Mouse (Mus musculus) hindbrain, embryonic 15.5 days (tissue): Measurements from ENCODE around the gene Fbxl14. TPM values are rescaled to one million over a fixed set of nuclear protein-coding genes. Genes with fewer than 3 reads are reported as not detected.
A peak's percentile ranks its signal among the peaks of the same experiment; 100 is the strongest.

Experiments used
- ATAC-seq: fragments of 200-750 bp; cut with Nextera tagmentation; 2 replicates; pipeline ENCODE4 v1.8.0; 2017; ENCODE audit warnings: low read depth, moderate number of reproducible peaks, moderate TSS enrichment; ENCODE audit not compliant: low FRiP score
- H3K27ac ChIP-seq: fragments of 300-500 bp; sonication (generic); replicated peaks from 2 replicates; pipeline ENCODE4 v1.5.1; 2015; ENCODE audit warnings: mild to moderate bottlenecking, inconsistent platforms
- H3K27me3 ChIP-seq: fragments of 300-500 bp; sonication (generic); 2 replicates; pipeline ENCODE4 v1.6.1; 2015; ENCODE audit warnings: control low read depth, inconsistent platforms
- H3K36me3 ChIP-seq: fragments of 300-500 bp; sonication (generic); 2 replicates; pipeline ENCODE4 v1.6.1; 2015; ENCODE audit warnings: control low read depth, inconsistent platforms
- H3K4me1 ChIP-seq: fragments of 300-500 bp; sonication (generic); replicated peaks from 2 replicates; pipeline ENCODE4 v1.6.1; 2015; ENCODE audit warnings: control low read depth, inconsistent platforms
- H3K4me2 ChIP-seq: fragments of 300-500 bp; sonication (generic); 2 replicates; pipeline ENCODE4 v1.6.1; 2015; ENCODE audit warnings: moderate library complexity, mild to moderate bottlenecking, inconsistent platforms
- H3K4me3 ChIP-seq: fragments of 300-500 bp; sonication (generic); 2 replicates; pipeline ENCODE4 v1.5.1; 2015; ENCODE audit warnings: mild to moderate bottlenecking, inconsistent platforms
- H3K9ac ChIP-seq: fragments of 300-500 bp; sonication (generic); 2 replicates; pipeline ENCODE4 v1.6.1; 2015; ENCODE audit warnings: inconsistent platforms
- H3K9me3 ChIP-seq: fragments of 300-500 bp; sonication (generic); 2 replicates; pipeline ENCODE4 v1.6.1; 2016; ENCODE audit warnings: control low read depth, inconsistent platforms
- WGBS: fragments of 180-500 bp; shearing (Covaris S2); methylation state at CpG from one replicate; pipeline ENCODE4 v1.1.7; 2015; 5-methylcytosine and 5-hydroxymethylcytosine counted together
- polyA plus RNA-seq: library from polyadenylated mRNA; unstranded; fragments of >200 nt; fragmentation: Nextera tagmentation; extraction: Ambion mirVana; gene quantifications from 2 replicates; pipeline ENCODE4 v1.2.1, GENCODE M21; 2015

Fbxl14 gene
- polyA plus RNA-seq, 1 experiment from 2014 or later, result 2.3 TPM

- peak overlapping the region; percentile 43; the same call in 1 of the 2 replicates for H3K9ac ChIP-seq
- 0 out of 2 replicates have a peak, but pooled peaks have one; percentile 50 for ATAC-seq
- WGBS, result 42% methylated on average over 14 of the region's 14 CpGs
Measured at GRCm38 (mm10) chr6:119450965-119451943, 28.2 kb upstream of the Fbxl14 start.

GRCm38 (mm10) chr6:119451981-119452499 is 27.4 kb upstream of the Fbxl14 start:
- Histone ChIP-seq H3K4me1 (peaks cover 43% of the 10 kb centered on the region), H3K4me2 (peak overlapping the region; percentile 77), H3K9ac (peak overlapping the region; percentile 43), H3K36me3 (no peaks in the 10 kb centered on the region), H3K27ac (peak overlapping the region; percentile 84), H3K4me3 (peak overlapping the region; percentile 38), H3K9me3 (no peaks in the 10 kb centered on the region), H3K27me3 (no peaks in the 10 kb centered on the region)
- ATAC-seq, result peak; percentile 73
- under 1% methylated on average over 15 of the region's 15 CpGs for WGBS

More at GRCm38 (mm10) chr6:119450965-119451943, 28.2 kb upstream of the Fbxl14 start:
- H3K9me3 ChIP-seq, result no peaks in the 10 kb centered on the region
- peak overlapping the region; percentile 77 for H3K4me2 ChIP-seq
- H3K4me3 ChIP-seq, result peak overlapping the region; percentile 38
- H3K27ac ChIP-seq, result peak overlapping the region; percentile 84
- H3K27me3 ChIP-seq, result no peaks in the 10 kb centered on the region
- no peaks in the 10 kb centered on the region for H3K36me3 ChIP-seq
- peaks cover 43% of the 10 kb centered on the region for H3K4me1 ChIP-seq

GRCm38 (mm10) chr6:119458166-119458565 is 21.3 kb upstream of the Fbxl14 start:
- Histone ChIP-seq H3K27ac (no peak overlapping the region), H3K9ac (no peak overlapping the region), H3K9me3 (no peaks in the 10 kb centered on the region), H3K27me3 (no peaks in the 10 kb centered on the region), H3K4me3 (no peak overlapping the region), H3K36me3 (no peaks in the 10 kb centered on the region), H3K4me2 (no peak overlapping the region), H3K4me1 (peaks cover under 1% of the 10 kb centered on the region; the same call in 1 of the 2 replicates)
- no peak for ATAC-seq
- WGBS, result 75% methylated on average over 8 of the region's 8 CpGs

- WGBS, result 90% methylated on average over 4 of the region's 4 CpGs
- Histone ChIP-seq H3K4me1 (no peaks in the 10 kb centered on the region), H3K36me3 (no peaks in the 10 kb centered on the region), H3K9me3 (no peaks in the 10 kb centered on the region), H3K9ac (no peak overlapping the region), H3K27ac (no peak overlapping the region), H3K4me2 (no peak overlapping the region), H3K27me3 (no peaks in the 10 kb centered on the region), H3K4me3 (no peak overlapping the region)
- no peak for ATAC-seq
Measured at GRCm38 (mm10) chr6:119459041-119459440, 20.4 kb upstream of the Fbxl14 start.

- Histone ChIP-seq H3K27me3 (no peaks in the 10 kb centered on the region), H3K4me1 (no peaks in the 10 kb centered on the region), H3K4me3 (no peak overlapping the region), H3K27ac (no peak overlapping the region), H3K4me2 (no peak overlapping the region), H3K9me3 (no peaks in the 10 kb centered on the region), H3K36me3 (no peaks in the 10 kb centered on the region), H3K9ac (no peak overlapping the region)
- ATAC-seq, result no peak
- WGBS, result 86% methylated on average over 5 of the region's 5 CpGs
Measured at GRCm38 (mm10) chr6:119460391-119460790, 19.1 kb upstream of the Fbxl14 start.

- Histone ChIP-seq H3K4me3 (no peak overlapping the region), H3K27ac (no peak overlapping the region), H3K4me1 (no peaks in the 10 kb centered on the region), H3K36me3 (no peaks in the 10 kb centered on the region), H3K4me2 (no peak overlapping the region), H3K9ac (no peak overlapping the region), H3K27me3 (no peaks in the 10 kb centered on the region), H3K9me3 (no peaks in the 10 kb centered on the region)
- 94% methylated on average over 1 of the region's 1 CpGs for WGBS
- ATAC-seq, result no peak
Measured at GRCm38 (mm10) chr6:119466161-119466560, 13.3 kb upstream of the Fbxl14 start.

GRCm38 (mm10) chr6:119466921-119467784 is 12.3 kb upstream of the Fbxl14 start:
- Histone ChIP-seq H3K9ac (no peak overlapping the region), H3K9me3 (no peaks in the 10 kb centered on the region), H3K36me3 (no peaks in the 10 kb centered on the region), H3K27ac (no peak overlapping the region), H3K4me2 (no peak overlapping the region), H3K4me1 (no peaks in the 10 kb centered on the region), H3K27me3 (no peaks in the 10 kb centered on the region), H3K4me3 (no peak overlapping the region)
- 72% methylated on average over 10 of the region's 10 CpGs for WGBS
- no peak for ATAC-seq

GRCm38 (mm10) chr6:119467785-119468059 is 11.7 kb upstream of the Fbxl14 start:
- no peak overlapping the region for H3K9ac ChIP-seq
- ATAC-seq, result no peak
- WGBS, result 76% methylated on average over 2 of the region's 2 CpGs
- H3K9me3 ChIP-seq, result no peaks in the 10 kb centered on the region
- H3K27ac ChIP-seq, result no peak overlapping the region
- no peaks in the 10 kb centered on the region for H3K4me1 ChIP-seq
- no peaks in the 10 kb centered on the region for H3K27me3 ChIP-seq
- no peak overlapping the region for H3K4me3 ChIP-seq
- H3K36me3 ChIP-seq, result no peaks in the 10 kb centered on the region
- no peak overlapping the region for H3K4me2 ChIP-seq

GRCm38 (mm10) chr6:119470777-119471176 is 8.7 kb upstream of the Fbxl14 start:
- Histone ChIP-seq H3K9me3 (no peaks in the 10 kb centered on the region), H3K4me2 (no peak overlapping the region), H3K27ac (no peak overlapping the region), H3K9ac (no peak overlapping the region), H3K36me3 (no peaks in the 10 kb centered on the region), H3K27me3 (no peaks in the 10 kb centered on the region), H3K4me3 (no peak overlapping the region), H3K4me1 (no peaks in the 10 kb centered on the region)
- 88% methylated on average over 3 of the region's 3 CpGs for WGBS
- no peak for ATAC-seq

GRCm38 (mm10) chr6:119472135-119472534 is 7.3 kb upstream of the Fbxl14 start:
- ATAC-seq, result no peak
- WGBS, result 17% methylated on average over 5 of the region's 5 CpGs
- H3K4me2 ChIP-seq, result no peak overlapping the region
- H3K4me3 ChIP-seq, result no peak overlapping the region
- H3K36me3 ChIP-seq, result no peaks in the 10 kb centered on the region
- no peak overlapping the region for H3K9ac ChIP-seq
- H3K9me3 ChIP-seq, result no peaks in the 10 kb centered on the region
- H3K27me3 ChIP-seq, result no peaks in the 10 kb centered on the region
- no peak overlapping the region for H3K27ac ChIP-seq
- H3K4me1 ChIP-seq, result no peaks in the 10 kb centered on the region

GRCm38 (mm10) chr6:119472705-119473104 is 6.8 kb upstream of the Fbxl14 start:
- 75% methylated on average over 3 of the region's 3 CpGs for WGBS
- Histone ChIP-seq H3K4me2 (no peak overlapping the region), H3K27ac (no peak overlapping the region), H3K9ac (no peak overlapping the region), H3K9me3 (no peaks in the 10 kb centered on the region), H3K4me3 (no peak overlapping the region), H3K36me3 (no peaks in the 10 kb centered on the region), H3K4me1 (no peaks in the 10 kb centered on the region), H3K27me3 (no peaks in the 10 kb centered on the region)
- ATAC-seq, result no peak

GRCm38 (mm10) chr6:119473446-119473845 is 6.0 kb upstream of the Fbxl14 start:
- H3K9me3 ChIP-seq, result no peaks in the 10 kb centered on the region
- H3K27ac ChIP-seq, result no peak overlapping the region
- H3K4me3 ChIP-seq, result no peak overlapping the region
- peaks cover 6% of the 10 kb centered on the region for H3K4me1 ChIP-seq
- H3K4me2 ChIP-seq, result no peak overlapping the region
- no peaks in the 10 kb centered on the region for H3K36me3 ChIP-seq
- H3K9ac ChIP-seq, result no peak overlapping the region
- WGBS, result 82% methylated on average over 7 of the region's 7 CpGs
- no peaks in the 10 kb centered on the region for H3K27me3 ChIP-seq
- no peak for ATAC-seq
